Mouse (Mus musculus) hindbrain, embryonic 11.5 days (tissue): ENCODE data around the gene Hnf1b. TPM values are rescaled to one million over a fixed set of nuclear protein-coding genes. Genes with fewer than 3 reads are reported as not detected.

ENCODE experiments used
- ATAC-seq: fragments of 200-750 bp; cut with Nextera tagmentation; 2 replicates; pipeline ENCODE4 v1.8.0; 2017; ENCODE audit warnings: mild to moderate bottlenecking, moderate TSS enrichment, moderate library complexity; ENCODE audit not compliant: low FRiP score
- DNase-seq: peaks from one replicate; pipeline ENCODE4 v3.0.0-alpha.2; 2015; ENCODE audit warnings: low spot score
- H3K27ac ChIP-seq: fragments of 300-500 bp; sonication (generic); 2 replicates; pipeline ENCODE4 v1.5.1; 2014; ENCODE audit warnings: mild to moderate bottlenecking, low read depth, low read length
- H3K27me3 ChIP-seq: fragments of 300-500 bp; sonication (generic); 2 replicates; pipeline ENCODE4 v1.6.1; 2014; ENCODE audit warnings: mild to moderate bottlenecking, low read length, moderate library complexity, mixed read lengths; ENCODE audit not compliant: control insufficient read depth, insufficient read depth
- H3K36me3 ChIP-seq: fragments of 300-500 bp; sonication (generic); 2 replicates; pipeline ENCODE4 v1.6.1; 2014; ENCODE audit warnings: mild to moderate bottlenecking, low read length, moderate library complexity, mixed read lengths; ENCODE audit not compliant: control insufficient read depth, insufficient read depth
- H3K4me1 ChIP-seq: fragments of 300-500 bp; sonication (generic); replicated peaks from 2 replicates; pipeline ENCODE4 v1.6.1; 2014; ENCODE audit warnings: low read length, mixed read lengths; ENCODE audit not compliant: control insufficient read depth, insufficient read depth
- H3K4me2 ChIP-seq: fragments of 300-500 bp; sonication (generic); replicated peaks from 2 replicates; pipeline ENCODE4 v1.6.1; 2014; ENCODE audit warnings: mild to moderate bottlenecking, low read depth, low read length
- H3K4me3 ChIP-seq: fragments of 300-500 bp; sonication (generic); 2 replicates; pipeline ENCODE4 v1.5.1; 2014; ENCODE audit warnings: low read depth, low read length
- H3K9ac ChIP-seq: fragments of 300-500 bp; sonication (generic); 2 replicates; pipeline ENCODE4 v1.6.1; 2014; ENCODE audit warnings: low read depth, low read length
- H3K9me3 ChIP-seq: fragments of 300-500 bp; sonication (generic); 2 replicates; pipeline ENCODE4 v1.6.1; 2016; ENCODE audit warnings: low read length; ENCODE audit not compliant: control insufficient read depth
- WGBS: fragments of 180-500 bp; shearing (Covaris S2); extraction: QIAGEN DNeasy Blood & Tissue Kit; methylation state at CpG from one replicate; pipeline ENCODE4 v1.1.7; 2014; 5-methylcytosine and 5-hydroxymethylcytosine counted together
- polyA plus RNA-seq: library from polyadenylated mRNA; unstranded; fragments of >200 nt; fragmentation: Nextera tagmentation; extraction: Ambion mirVana; gene quantifications from 2 replicates; pipeline ENCODE4 v1.2.1, GENCODE M21; 2014

The Hnf1b gene
- polyA plus RNA-seq, 1 experiment from 2014 or later, result 0.32 TPM

DNA sequence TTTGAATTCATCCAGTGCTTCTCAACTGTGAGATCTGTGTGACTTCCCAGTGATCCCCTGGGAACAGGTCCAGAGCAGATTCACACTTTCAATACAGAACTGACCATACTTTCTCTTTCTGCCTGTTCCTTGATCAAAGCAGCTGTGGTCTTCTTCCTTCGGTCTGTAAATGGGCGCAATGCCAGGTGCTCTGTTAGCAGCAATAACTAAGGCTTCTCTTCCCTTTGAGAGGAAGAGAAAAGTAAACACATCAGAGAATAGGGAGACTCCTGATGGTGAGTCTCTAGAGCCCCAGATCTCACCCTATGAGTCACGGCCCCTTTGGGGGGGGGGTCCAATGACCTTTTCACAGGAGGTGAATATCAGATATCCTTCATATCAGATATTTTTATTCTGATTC, 29.3 kb downstream of the Hnf1b start:
- Histone ChIP-seq H3K4me1 (no peaks in the 10 kb centered on the region), H3K4me2 (no peak overlapping the region), H3K27me3 (no peaks in the 10 kb centered on the region), H3K4me3 (no peak overlapping the region), H3K27ac (no peak overlapping the region), H3K9me3 (no peaks in the 10 kb centered on the region), H3K9ac (no peak overlapping the region), H3K36me3 (no peaks in the 10 kb centered on the region)
- 91% methylated on average over 3 of the region's 3 CpGs for WGBS
- ATAC-seq (no peak), DNase-seq (no peak)

DNA sequence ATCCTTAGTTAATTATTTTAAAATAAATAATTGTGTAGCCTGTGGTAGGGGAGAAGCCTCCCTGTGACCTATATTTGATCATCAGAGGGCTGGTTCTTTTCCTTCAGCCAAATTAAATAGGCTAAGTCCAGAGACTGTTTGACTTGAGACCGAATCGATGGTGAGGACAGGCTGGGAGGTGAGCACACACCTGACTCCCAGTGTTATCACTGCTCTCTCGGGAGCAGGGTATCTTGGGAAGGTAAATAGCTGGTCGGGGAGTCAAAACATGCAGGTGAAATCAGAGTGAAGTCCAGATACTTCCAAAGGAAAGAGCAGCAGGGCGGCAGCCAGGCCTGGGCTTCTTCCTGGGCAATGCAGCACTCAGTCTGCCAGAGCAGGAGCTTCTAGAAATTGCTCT, 31.6 kb downstream of the Hnf1b start:
- Histone ChIP-seq H3K36me3 (no peaks in the 10 kb centered on the region), H3K27ac (no peak overlapping the region), H3K4me1 (no peaks in the 10 kb centered on the region), H3K9ac (no peak overlapping the region), H3K9me3 (no peaks in the 10 kb centered on the region), H3K4me2 (no peak overlapping the region), H3K4me3 (no peak overlapping the region), H3K27me3 (no peaks in the 10 kb centered on the region)
- ATAC-seq, result no peak
- DNase-seq, result no peak
- 85% methylated on average over 5 of the region's 5 CpGs for WGBS

- Histone ChIP-seq H3K9ac (no peak overlapping the region), H3K4me2 (no peak overlapping the region), H3K4me1 (no peaks in the 10 kb centered on the region), H3K9me3 (no peaks in the 10 kb centered on the region), H3K36me3 (no peaks in the 10 kb centered on the region), H3K4me3 (no peak overlapping the region), H3K27me3 (no peaks in the 10 kb centered on the region), H3K27ac (no peak overlapping the region)
- WGBS, result 62% methylated on average over 6 of the region's 6 CpGs
- ATAC-seq (no peak), DNase-seq (peak; percentile 40)
These were observed 32.7 kb downstream of the Hnf1b start for GRCm38 (mm10) chr11:83882552-83882951.

DNA sequence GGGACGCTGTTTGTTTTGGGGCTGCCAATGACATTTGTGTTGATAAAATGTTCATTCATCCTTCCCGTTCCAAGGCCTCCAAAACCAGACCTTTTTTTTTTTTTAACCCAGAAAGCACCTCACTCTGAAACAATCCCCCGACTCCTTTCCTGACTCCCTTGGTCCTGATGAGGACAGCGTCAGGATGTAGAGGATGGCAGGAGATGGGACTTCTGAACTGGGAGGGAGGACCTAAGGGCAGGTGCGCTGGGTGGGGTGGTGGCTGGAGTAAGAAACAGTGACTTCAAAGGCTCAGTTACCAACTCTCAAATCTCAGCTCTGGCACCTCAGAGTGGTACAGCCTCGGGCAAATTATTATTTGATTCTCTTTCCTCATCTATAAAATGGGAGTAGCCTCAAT, 33.2 kb downstream of the Hnf1b start:
- Histone ChIP-seq H3K4me1 (no peaks in the 10 kb centered on the region), H3K4me2 (no peak overlapping the region), H3K9me3 (no peaks in the 10 kb centered on the region), H3K36me3 (no peaks in the 10 kb centered on the region), H3K27me3 (no peaks in the 10 kb centered on the region), H3K4me3 (no peak overlapping the region), H3K27ac (no peak overlapping the region), H3K9ac (no peak overlapping the region)
- DNase-seq (no peak), ATAC-seq (no peak)
- 85% methylated on average over 6 of the region's 6 CpGs for WGBS

DNA sequence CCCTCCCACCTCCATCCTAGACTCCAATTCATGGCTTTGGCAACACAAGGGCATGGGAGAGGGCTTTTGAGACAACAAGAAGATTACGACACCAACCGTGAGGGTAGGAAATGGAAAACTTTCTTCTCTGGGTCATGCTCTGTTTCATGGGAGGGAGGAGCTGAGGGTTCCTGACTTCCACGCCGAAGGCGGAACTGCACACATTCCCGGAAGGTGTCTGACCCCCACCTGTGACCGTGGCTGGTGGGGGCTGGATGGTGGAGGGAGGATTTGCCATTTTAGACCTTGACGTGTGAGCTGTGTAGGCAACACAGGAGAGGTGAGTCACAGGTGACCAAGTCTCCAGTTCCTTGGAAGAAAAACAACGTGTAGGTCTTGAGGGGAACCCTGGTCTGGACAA, 33.9 kb downstream of the Hnf1b start:
- Histone ChIP-seq H3K9ac (no peak overlapping the region), H3K27me3 (no peaks in the 10 kb centered on the region), H3K9me3 (no peaks in the 10 kb centered on the region), H3K4me1 (no peaks in the 10 kb centered on the region), H3K4me2 (no peak overlapping the region), H3K4me3 (no peak overlapping the region), H3K36me3 (no peaks in the 10 kb centered on the region), H3K27ac (no peak overlapping the region)
- WGBS, result 90% methylated on average over 9 of the region's 9 CpGs
- DNase-seq (no peak), ATAC-seq (no peak)

DNA sequence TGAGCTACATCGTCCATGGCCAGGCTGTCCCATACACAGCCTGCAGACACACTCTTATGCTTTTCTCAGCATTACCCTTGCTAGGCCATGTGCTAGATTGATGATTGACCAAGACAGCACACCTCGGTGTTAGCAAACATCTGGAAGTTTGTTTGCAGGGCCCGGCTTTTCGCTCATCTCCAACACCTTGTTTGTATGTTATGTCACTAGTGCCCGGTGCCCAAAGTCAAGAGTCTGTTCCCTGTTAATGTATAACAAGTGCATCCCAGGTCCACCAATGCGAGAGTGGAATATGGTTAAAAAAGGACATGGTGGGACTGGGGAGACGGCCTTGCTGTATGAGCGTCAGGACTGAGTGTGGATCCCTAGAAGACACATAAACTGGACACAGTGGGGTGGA, 35.3 kb downstream of the Hnf1b start:
- Histone ChIP-seq H3K4me1 (no peaks in the 10 kb centered on the region), H3K36me3 (no peaks in the 10 kb centered on the region), H3K4me3 (no peak overlapping the region), H3K27me3 (no peaks in the 10 kb centered on the region), H3K4me2 (no peak overlapping the region), H3K9ac (no peak overlapping the region), H3K9me3 (no peaks in the 10 kb centered on the region), H3K27ac (no peak overlapping the region)
- no peak for DNase-seq
- WGBS, result 90% methylated on average over 8 of the region's 8 CpGs
- no peak for ATAC-seq

GRCm38 (mm10) chr11:83886746-83887145, 36.9 kb downstream of the Hnf1b start:
- no peaks in the 10 kb centered on the region for H3K36me3 ChIP-seq
- ATAC-seq, result no peak
- H3K27me3 ChIP-seq, result no peaks in the 10 kb centered on the region
- no peak overlapping the region for H3K4me2 ChIP-seq
- no peak overlapping the region for H3K27ac ChIP-seq
- no peaks in the 10 kb centered on the region for H3K4me1 ChIP-seq
- 81% methylated on average over 3 of the region's 3 CpGs for WGBS
- no peak for DNase-seq
- no peak overlapping the region for H3K4me3 ChIP-seq
- H3K9ac ChIP-seq, result no peak overlapping the region
- no peaks in the 10 kb centered on the region for H3K9me3 ChIP-seq

DNA sequence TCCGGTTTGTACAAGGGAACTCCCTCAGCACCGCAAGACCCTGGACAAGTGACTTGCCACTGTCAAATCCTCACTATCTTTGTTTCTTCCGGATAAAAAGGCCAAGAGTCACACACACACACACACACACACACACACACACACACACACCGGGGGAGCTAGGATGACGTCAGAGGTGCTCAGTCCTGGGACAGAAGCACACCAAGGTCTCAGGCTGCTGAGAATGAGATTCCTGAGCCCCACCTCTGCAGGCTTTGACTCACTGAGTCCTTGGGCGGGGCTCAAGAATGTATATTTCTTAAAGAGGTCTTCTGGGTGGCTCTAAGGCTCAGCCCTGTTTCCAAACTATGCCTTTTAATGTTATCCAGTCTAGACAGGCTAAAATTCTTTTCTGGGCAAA, 41.5 kb downstream of the Hnf1b start:
- H3K4me3 ChIP-seq, result no peak overlapping the region
- H3K9ac ChIP-seq, result no peak overlapping the region
- H3K27me3 ChIP-seq, result no peaks in the 10 kb centered on the region
- no peaks in the 10 kb centered on the region for H3K36me3 ChIP-seq
- no peaks in the 10 kb centered on the region for H3K9me3 ChIP-seq
- no peak overlapping the region for H3K27ac ChIP-seq
- ATAC-seq, result no peak
- H3K4me1 ChIP-seq, result no peaks in the 10 kb centered on the region
- 61% methylated on average over 6 of the region's 6 CpGs for WGBS
- no peak for DNase-seq
- H3K4me2 ChIP-seq, result no peak overlapping the region

DNA sequence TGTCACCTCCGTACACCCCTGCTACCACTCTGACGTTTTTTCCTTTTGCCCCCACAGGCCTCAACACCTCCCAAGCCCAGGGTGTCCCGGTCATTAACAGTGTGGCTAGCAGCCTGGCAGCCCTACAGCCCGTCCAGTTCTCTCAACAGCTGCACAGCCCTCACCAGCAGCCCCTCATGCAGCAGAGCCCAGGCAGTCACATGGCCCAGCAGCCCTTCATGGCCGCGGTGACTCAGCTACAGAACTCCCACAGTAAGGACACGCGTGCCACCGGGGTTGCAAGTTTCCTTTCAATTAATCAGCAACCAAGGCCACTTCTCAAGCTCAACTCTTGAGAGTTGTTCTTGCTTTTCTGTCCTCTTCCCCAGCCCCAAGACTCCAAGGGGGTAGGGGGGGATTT, 43.5 kb downstream of the Hnf1b start:
- no peaks in the 10 kb centered on the region for H3K4me1 ChIP-seq
- DNase-seq (no peak), ATAC-seq (no peak)
- no peak overlapping the region for H3K4me3 ChIP-seq
- H3K4me2 ChIP-seq, result no peak overlapping the region
- no peaks in the 10 kb centered on the region for H3K9me3 ChIP-seq
- H3K27me3 ChIP-seq, result no peaks in the 10 kb centered on the region
- H3K36me3 ChIP-seq, result no peaks in the 10 kb centered on the region
- 74% methylated on average over 9 of the region's 9 CpGs for WGBS
- no peak overlapping the region for H3K9ac ChIP-seq
- H3K27ac ChIP-seq, result no peak overlapping the region
